Mouse (Mus musculus): ENCODE results near the gene Tbx5.

Gene Tbx5

GRCm38 (mm10) chr5:119810994-119811690 is 21.3 kb upstream of the Tbx5 start:
- no peak for DNase-seq (ENCODE audit: low spot score in 2 of 2)

- no peak for DNase-seq (ENCODE audit: low spot score in 2 of 2)
These were observed 17.2 kb upstream of the Tbx5 start for GRCm38 (mm10) chr5:119815247-119815646.

- no peak for DNase-seq (ENCODE audit: low spot score in 2 of 2)
These were observed 12.0 kb upstream of the Tbx5 start for GRCm38 (mm10) chr5:119820452-119820851.

DNA sequence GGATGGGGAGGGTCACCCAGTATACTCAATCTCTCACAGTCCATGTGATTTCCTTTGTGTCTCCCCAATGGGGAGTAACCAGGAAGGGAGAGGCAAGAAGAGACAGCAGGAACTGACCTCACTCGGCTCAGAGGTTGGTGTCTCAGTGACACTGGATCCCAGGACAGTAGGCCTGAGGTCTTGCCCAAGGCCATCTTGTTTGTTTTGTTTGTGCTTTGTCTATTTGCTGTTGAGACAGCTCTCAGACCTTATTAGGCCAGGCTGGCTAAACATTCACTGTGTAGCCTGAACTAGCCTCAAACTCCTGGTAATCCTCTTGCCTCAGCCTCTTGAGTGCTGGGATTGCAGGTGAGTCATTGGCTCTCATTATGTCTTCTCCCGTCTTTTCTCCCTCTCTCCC is 11.0 kb upstream of the Tbx5 start:
- no peak for DNase-seq (ENCODE audit: low spot score in 2 of 2)

DNA sequence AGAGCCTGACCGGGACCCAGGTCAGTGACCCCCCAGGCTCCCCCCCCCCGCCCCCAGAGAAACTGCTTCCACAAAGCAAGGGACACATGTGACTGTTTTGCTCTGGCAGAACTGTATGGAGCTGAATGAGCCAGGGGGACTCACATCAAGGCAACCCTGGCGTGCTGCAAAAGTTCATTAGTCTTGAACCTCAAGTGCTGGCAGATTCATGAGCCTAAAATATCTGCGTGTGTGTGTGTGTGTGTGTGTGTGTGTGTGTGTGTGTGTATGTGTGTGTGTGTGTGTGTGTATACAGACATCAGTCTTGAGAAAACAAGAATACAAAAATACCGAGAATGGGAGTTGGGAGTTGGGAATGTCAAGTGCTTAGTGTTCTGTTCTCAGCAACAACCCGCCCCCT is 5.1 kb upstream of the Tbx5 start:
- DNase-seq (ENCODE audit: low spot score in 2 of 2) = no peak

DNA sequence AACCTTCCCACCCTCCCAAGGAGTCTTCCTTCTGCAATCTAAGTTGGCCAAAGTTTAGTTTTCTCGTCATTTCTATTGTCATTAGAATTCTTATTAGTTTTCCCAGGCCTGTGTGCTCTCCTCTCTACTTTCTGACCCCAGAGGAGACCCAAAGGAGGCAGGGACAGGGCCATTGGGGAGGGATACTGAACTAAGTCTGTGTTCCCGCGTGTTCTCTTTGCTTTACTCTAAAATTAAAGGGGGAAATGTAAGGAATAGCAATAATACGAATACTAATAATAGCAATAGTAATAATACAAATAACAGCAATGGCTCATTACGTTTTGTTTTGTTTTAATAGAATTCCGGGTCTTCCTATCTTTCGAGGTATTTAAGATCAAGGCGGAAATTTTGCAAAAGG is 1.9 kb upstream of the Tbx5 start:
- DNase-seq (ENCODE audit: low spot score in 2 of 2) = no peak

DNA sequence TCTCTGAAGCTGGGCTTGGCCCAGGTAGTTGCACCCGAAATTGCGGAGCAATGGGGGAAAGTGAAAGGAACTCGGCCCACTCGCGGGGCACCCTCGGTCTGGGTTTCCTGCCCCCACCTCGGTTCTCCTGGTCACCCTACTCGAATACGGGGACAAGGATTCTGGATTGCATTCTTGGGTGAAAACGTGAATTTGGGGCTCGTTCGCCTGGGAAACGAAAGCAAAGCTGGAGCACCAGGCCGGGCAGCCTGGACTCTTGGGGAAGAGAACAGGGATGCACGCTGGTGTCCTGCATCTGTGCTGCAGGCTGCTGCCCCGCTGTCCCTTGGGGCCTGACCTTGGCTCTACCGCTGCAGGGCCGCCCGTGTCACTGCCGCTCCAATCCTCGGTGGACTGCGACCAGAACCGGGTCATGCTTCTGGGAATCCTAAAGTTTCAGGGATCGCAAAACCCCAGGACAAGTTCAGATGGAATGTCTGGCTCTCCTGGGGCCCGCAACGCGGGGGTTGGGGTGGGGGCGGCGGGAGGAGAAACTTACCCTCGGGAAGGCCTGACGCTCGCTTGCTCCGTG is 1.2 kb upstream of the Tbx5 start:
- DNase-seq (ENCODE audit: low spot score in 2 of 2) = peak in 1 of 2 experiments; percentile 7

DNA sequence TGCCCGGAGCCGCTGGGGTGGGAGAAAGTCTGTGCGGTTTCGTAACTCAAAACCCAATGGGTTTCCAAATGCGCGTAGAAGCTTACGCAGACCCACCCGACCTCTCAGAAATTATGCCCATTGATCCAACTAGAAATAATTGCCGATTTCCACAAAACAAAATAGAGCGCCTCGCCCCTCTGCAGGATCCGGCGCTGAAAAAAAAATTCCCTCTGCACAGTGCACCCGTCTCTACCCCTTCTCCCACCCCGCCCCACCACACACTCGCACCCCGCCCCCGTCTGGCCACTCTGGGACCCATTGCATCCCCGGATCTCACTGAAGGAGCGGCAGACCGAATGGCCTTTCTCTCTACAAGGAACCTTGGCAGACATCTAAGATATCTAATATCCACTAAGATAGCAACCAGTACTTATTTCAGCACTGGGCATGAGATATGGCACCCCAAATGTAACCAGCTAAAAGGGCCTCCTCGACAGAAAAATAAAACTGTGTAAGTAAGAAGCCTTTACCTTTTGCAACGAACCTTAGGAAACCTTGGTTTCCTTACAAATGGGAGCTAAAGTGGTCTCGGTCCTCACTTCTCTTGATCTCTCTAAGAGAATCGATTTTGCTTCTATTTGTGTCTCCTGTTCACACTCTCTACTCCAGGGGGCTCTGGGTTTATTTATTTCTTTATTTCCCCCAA is 533 bp upstream of the Tbx5 start:
- no peak for DNase-seq (ENCODE audit: low spot score in 2 of 2)

GRCm38 (mm10) chr5:119833223-119834030 is 959 bp downstream of the Tbx5 start:
- DNase-seq (ENCODE audit: low spot score in 2 of 2) = no peak

GRCm38 (mm10) chr5:119834031-119834403 is 1.5 kb downstream of the Tbx5 start:
- DNase-seq (ENCODE audit: low spot score in 2 of 2) = no peak

DNA sequence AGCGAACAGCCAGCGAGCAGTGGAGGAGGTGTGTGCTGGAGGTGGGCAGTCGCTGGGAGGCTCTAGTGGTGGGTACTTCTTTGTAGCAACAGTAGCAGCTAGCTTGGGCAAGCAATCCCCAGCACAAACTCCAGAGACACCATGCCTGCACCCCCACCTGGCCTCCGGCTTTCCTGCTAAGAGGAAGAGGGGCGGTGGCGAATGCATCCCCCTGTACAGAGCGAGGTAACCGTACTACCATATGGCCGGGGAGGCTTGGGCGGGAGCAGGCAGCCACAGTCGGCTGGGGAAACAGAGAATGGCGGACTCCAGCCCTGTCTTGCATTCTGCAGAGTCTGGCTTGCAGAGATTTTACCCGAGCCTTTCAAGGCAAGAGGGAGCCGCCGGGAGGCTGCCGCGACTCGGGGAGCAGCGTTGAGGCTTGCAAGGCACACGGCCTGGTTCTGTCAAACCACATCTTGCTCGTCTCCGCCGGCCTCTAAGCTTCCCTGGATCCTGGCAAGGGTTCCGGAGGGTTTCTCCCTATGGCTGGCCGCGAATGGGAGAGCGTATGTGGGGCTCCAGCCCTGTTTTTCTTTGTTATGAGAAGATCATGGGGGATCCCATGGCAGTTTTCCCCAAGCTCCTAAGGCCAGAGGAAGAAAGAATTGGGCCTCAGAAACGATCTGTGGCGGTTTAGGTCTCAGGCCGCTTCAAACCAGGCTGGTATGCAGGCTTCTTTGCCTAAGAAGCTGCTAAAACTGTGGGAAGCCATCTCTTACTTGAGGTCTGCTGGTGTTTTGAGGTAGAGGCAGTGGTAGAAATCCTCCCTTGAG is 2.8 kb downstream of the Tbx5 start:
- peak in 1 of 2 experiments; percentile 10 for DNase-seq (ENCODE audit: low spot score in 2 of 2)

DNA sequence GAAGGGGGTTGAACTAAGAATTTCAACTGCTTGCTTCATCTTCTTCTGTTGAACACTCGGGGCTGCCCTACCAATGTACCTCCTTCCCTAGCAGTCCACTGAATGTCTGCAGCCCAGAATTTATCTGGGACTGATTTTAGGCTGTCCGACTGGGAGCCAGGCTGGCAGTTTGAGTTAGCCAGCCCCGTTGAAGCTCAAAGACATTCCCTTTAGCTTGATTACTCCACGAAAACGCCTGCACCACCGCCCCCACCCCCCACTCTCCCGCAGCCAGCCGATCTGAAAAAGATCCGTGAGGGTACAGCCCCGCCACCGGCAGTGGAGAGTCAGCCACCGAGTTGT is 3.4 kb downstream of the Tbx5 start:
- no peak for DNase-seq (ENCODE audit: low spot score in 2 of 2)

- no peak for DNase-seq (ENCODE audit: low spot score in 2 of 2)
These were observed 4.3 kb downstream of the Tbx5 start for GRCm38 (mm10) chr5:119836618-119837305.

DNA sequence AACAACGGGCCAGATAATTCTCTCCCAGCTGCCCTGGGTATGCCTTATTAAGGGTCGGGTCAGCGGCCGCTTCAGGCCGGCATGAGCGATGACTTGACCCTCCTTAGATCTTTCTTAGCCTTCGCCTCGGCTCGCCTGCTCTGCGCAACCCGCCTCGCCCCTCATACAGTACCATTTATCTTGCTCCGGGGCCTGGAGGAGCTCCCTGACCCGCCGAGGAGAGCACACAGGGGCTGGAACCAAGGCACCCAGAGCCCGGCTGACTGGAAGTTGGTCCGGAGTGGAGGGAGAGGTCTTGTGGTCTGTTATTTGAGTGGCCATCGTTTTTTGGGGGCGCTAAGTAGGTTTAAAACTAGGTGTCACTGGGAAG is 4.8 kb downstream of the Tbx5 start:
- no peak for DNase-seq (ENCODE audit: low spot score in 2 of 2)

DNA sequence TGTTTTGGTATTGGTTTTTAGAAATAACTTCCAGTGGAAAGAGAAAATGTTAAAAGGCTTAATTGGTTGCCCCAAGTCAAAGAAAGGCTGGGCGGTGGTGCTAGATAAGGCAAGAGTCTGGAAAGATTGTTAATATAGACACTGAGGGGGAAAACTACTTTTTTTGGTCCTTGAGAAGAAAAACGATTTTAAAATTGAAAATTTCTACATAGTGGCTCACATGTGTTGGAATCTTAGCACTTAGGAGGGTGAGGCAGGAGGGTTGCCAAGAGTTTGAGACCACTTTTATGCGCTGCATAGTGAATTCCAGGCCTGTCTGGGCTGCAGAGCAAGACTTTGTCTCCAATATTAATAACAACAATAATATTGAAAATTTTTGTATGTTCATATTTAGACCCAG is 5.4 kb downstream of the Tbx5 start:
- DNase-seq (ENCODE audit: low spot score in 2 of 2) = no peak

DNA sequence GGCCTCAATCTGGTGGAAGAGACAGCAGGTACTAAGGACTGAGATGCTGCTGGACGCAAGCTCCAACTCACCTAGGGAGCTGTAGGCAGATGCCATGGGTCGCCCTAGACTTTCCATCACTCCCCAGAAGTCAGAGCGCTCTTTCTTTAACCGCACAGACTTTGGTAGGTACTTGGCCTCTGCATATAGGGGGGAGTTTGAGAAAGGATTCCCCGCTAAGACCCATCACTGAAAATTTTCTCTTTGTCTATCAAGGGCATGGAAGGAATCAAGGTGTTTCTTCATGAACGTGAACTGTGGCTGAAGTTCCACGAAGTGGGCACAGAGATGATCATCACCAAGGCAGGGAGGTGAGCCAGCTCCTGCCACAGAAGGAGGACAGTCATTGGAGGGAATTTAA is 6.0 kb downstream of the Tbx5 start:
- DNase-seq (ENCODE audit: low spot score in 2 of 2) = no peak

DNA sequence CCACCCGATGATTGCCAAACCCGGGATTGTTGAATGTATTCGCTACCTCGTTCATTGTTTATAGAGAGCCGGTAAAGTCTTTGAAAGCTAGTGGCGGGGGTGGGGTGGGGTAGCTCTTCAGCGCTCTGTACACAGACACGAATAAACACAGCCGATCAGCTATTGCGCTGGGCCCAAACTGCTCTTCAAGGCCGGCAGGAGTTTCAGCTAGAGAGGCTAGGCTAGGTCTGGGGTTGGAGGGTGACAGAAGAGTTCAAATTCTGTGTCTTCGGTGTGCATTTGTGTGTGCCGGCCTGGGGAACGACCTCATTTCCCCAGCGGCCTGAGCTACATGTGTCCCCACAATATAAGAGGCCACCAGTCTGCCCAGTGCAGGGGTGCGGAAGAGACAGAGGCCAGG is 6.7 kb downstream of the Tbx5 start:
- no peak for DNase-seq (ENCODE audit: low spot score in 2 of 2)

- no peak for DNase-seq (ENCODE audit: low spot score in 2 of 2)
These were observed 7.3 kb downstream of the Tbx5 start for GRCm38 (mm10) chr5:119839616-119840368.

DNA sequence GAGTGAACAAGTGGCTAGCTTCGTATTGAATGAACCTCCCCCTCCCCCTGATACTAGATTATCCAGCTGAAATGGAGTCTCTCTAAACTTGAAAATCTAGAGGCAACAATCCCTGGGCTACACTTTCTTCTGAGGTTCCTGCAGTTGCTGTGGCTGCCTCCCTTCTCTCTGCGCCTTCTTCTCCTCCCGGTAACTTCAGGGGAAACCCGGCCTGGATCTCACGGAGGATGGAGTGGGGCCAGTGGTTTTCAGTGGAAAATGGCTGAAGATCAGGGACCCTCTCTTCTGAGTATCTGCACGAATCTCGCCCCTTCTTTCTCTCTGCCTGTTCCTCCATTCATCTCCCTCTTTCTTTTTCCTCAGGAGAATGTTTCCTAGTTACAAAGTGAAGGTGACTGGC is 7.9 kb downstream of the Tbx5 start:
- DNase-seq (ENCODE audit: low spot score in 2 of 2) = no peak

DNA sequence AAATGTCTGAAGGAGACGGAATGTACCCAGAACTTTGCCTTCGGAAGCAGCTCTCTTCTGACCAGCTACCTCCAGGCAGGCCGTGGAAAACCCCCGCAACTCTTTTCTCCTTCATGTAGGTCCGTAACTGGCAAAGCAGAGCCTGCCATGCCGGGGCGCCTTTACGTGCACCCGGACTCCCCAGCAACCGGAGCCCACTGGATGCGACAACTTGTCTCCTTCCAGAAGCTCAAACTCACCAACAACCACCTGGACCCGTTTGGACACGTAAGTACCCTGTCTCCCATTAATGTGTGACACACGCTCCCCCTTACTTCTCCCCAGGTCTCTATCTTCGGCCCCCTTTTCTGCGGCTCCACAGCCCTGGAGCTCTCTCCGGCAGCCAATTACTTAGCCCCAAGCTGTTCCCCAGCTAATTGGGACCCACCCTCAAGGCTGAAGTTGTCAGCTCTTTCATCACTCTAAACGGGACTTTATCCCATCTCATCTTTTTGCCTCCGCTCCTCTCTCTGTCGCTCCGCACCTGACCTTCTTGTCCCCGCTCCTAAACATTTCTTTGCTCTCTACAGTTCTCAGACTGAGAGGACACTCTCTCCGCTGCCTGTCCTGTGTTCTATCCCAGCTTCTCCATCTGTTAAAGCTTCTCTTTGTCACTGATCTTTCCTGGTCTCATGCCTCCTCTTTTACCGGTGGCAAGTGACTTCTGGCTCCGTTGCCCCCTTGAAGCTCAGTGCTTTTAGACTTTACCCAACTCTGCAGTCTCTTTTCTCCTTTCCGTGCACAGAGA is 9.4 kb downstream of the Tbx5 start:
- DNase-seq (ENCODE audit: low spot score in 2 of 2) = no peak

Data from frontal cortex, postnatal 36 days (tissue).